Mouse (Mus musculus) spleen, postnatal 4 days (tissue): Measurements from ENCODE around the gene Scamp2.

Experiments
- DNase-seq, 2 experiments: peaks; one replicate each; pipeline ENCODE4 v3.0.0; 2022; ENCODE audit warnings: low spot score in 2 of 2

Gene Scamp2

GRCm38 (mm10) chr9:57593454-57594173, 32.9 kb downstream of the Scamp2 start:
- no peak for DNase-seq

- DNase-seq = no peak
These were observed 33.4 kb downstream of the Scamp2 start for GRCm38 (mm10) chr9:57594174-57594509.

- DNase-seq = no peak
These were observed 36.5 kb downstream of the Scamp2 start for GRCm38 (mm10) chr9:57597265-57597664.

- DNase-seq = no peak
These were observed 37.2 kb downstream of the Scamp2 start for GRCm38 (mm10) chr9:57597929-57598382.

GRCm38 (mm10) chr9:57598851-57599563, 38.3 kb downstream of the Scamp2 start:
- DNase-seq = no peak

GRCm38 (mm10) chr9:57600620-57601352, 40.0 kb downstream of the Scamp2 start:
- DNase-seq = no peak

- no peak for DNase-seq
These were observed 40.6 kb downstream of the Scamp2 start for GRCm38 (mm10) chr9:57601353-57601706.

GRCm38 (mm10) chr9:57602098-57602497, 41.4 kb downstream of the Scamp2 start:
- no peak for DNase-seq

GRCm38 (mm10) chr9:57604875-57605274, 44.1 kb downstream of the Scamp2 start:
- no peak for DNase-seq

GRCm38 (mm10) chr9:57605503-57605902, 44.8 kb downstream of the Scamp2 start:
- DNase-seq = no peak

GRCm38 (mm10) chr9:57606139-57606851, 45.6 kb downstream of the Scamp2 start, which contains the start of gene Cplx3:
Gene Cplx3 (minus strand): TSS chr9:57606281.
- DNase-seq = peak; percentile 39 to 80

GRCm38 (mm10) chr9:57609803-57610202, 49.1 kb downstream of the Scamp2 start:
- DNase-seq = no peak

GRCm38 (mm10) chr9:57610359-57610826, 49.6 kb downstream of the Scamp2 start:
- no peak for DNase-seq

- no peak for DNase-seq
These were observed 51.8 kb downstream of the Scamp2 start for GRCm38 (mm10) chr9:57612587-57612986.

GRCm38 (mm10) chr9:57613975-57614374, 53.2 kb downstream of the Scamp2 start:
- no peak for DNase-seq

- DNase-seq = no peak
These were observed 54.0 kb downstream of the Scamp2 start for GRCm38 (mm10) chr9:57614786-57615185.

GRCm38 (mm10) chr9:57617556-57618169, 56.9 kb downstream of the Scamp2 start:
- no peak for DNase-seq

- no peak for DNase-seq
These were observed 58.1 kb downstream of the Scamp2 start for GRCm38 (mm10) chr9:57618854-57619253.

GRCm38 (mm10) chr9:57620674-57621073, 59.9 kb downstream of the Scamp2 start, which contains the start of gene Lman1l:
Gene Lman1l (minus strand): TSS chr9:57620774.
- DNase-seq = no peak

GRCm38 (mm10) chr9:57624295-57624694, 63.6 kb downstream of the Scamp2 start:
- DNase-seq = no peak
